Mouse (Mus musculus) myocyte (in vitro differentiated cells): ENCODE measurements at regions not wholly inside any gene's neighbourhood (a gene's known extent, or its start where the extent isn't known, plus 50 kb on each side); places are given as distances from the start of the nearest gene placed in this dataset.

Experiments
- MYOD1 ChIP-seq, 3 experiments: IDR thresholded peaks; one replicate each; pipeline ENCODE4 v1.6.1; 2011; ENCODE audit warnings: control low read depth in 2 of 3, low read depth in 2 of 3, mild to moderate bottlenecking in 2 of 3, moderate library complexity in 1 of 3; ENCODE audit not compliant: insufficient read length in 2 of 3, control insufficient read depth in 1 of 3
- USF1 ChIP-seq: IDR thresholded peaks from one replicate; pipeline ENCODE4 v1.6.1; 2011; ENCODE audit warnings: low read depth, mild to moderate bottlenecking, control low read depth, moderate library complexity

DNA sequence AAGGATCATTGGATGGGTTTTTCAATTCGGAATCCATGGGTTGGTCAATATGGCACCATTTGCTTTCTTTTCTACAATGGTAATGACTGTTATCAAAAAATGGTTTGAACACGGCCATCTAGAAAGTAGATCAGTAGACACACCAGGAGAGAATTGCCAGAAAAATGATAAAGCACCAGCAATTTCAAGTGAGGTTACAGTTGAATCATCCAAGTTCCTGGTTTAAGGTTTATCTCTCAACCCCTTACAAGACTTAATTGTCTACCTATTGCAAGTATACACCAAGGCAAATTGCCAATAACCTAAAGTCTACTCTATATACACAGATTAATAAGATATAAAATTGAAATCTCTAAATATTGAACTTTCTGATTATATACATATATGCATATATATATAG is 53.4 kb upstream of the Col1a2 start:
- TF ChIP-seq USF1: no peak
- TF ChIP-seq MYOD1 (IDR thresholded peaks at IDR 0.05; ENCODE audit: control insufficient read depth in 1 of 3, insufficient read length in 2 of 3, low read depth in 2 of 3): no peak
